Mouse (Mus musculus): ENCODE measurements at regions not wholly inside any gene's neighbourhood (a gene's known extent, or its start where the extent isn't known, plus 50 kb on each side); places are given as distances from the start of the nearest gene placed in this dataset.
"Not testable (repeated sequence)": the region's sequence is repeated elsewhere in the genome, so short reads cannot be mapped to it uniquely, and the experiment has no call there.

DNA sequence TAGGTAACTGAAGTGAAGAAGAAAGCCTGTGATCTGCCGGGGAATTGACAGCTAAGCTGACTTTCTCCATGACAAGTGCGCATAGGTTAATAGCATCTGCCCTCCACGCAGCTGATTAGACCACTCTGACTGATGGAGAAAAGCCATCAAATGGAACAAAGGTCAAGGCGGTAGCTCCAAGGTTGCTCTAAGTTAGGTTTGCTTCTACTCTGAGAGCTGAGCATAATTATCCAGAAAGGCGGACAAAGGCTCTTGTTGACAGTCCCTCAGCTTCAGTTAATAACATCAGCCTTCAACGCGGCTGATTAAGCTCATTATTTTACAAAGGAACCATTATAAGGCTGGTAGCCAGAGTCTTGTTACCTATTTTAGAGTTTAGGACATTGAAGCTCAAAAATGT, 54.0 kb upstream of the Enpep start:
- Histone ChIP-seq H3K79me2 (ENCODE audit: inconsistent target) (no peaks in the 10 kb centered on the region), H3K36me3 (ENCODE audit: inconsistent target) (no peaks in the 10 kb centered on the region), H3K27ac (no peak overlapping the region), H3K4me3 (ENCODE audit: inconsistent target) (no peak overlapping the region)
- WGBS (ENCODE audit: missing documents), result 96% methylated on average over 7 of the region's 7 CpGs

DNA sequence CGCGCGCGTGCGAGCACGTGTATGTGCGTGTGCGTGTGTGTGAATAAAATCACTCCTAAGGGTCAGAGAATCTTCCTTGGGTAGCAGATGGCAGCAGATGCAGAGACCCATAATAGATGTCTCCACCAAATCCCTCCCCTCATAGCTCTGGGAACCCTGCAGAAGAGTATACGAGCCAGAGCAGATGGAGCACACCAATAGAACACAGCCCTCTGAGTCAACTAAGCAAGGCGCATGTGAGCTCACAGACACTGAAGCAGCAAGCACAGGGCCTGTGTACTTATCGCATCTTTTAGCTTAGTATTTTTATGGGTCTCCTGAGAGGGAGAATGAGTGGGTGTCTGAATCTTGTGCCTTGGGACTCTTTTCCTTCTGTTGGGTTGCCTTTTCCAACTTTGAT, 58.0 kb upstream of the Enpep start:
- Histone ChIP-seq H3K27ac (no peak overlapping the region), H3K36me3 (ENCODE audit: inconsistent target) (no peaks in the 10 kb centered on the region), H3K4me3 (ENCODE audit: inconsistent target) (no peak overlapping the region), H3K79me2 (ENCODE audit: inconsistent target) (no peaks in the 10 kb centered on the region)
- 97% methylated on average over 7 of the region's 11 CpGs for WGBS (ENCODE audit: missing documents)

DNA sequence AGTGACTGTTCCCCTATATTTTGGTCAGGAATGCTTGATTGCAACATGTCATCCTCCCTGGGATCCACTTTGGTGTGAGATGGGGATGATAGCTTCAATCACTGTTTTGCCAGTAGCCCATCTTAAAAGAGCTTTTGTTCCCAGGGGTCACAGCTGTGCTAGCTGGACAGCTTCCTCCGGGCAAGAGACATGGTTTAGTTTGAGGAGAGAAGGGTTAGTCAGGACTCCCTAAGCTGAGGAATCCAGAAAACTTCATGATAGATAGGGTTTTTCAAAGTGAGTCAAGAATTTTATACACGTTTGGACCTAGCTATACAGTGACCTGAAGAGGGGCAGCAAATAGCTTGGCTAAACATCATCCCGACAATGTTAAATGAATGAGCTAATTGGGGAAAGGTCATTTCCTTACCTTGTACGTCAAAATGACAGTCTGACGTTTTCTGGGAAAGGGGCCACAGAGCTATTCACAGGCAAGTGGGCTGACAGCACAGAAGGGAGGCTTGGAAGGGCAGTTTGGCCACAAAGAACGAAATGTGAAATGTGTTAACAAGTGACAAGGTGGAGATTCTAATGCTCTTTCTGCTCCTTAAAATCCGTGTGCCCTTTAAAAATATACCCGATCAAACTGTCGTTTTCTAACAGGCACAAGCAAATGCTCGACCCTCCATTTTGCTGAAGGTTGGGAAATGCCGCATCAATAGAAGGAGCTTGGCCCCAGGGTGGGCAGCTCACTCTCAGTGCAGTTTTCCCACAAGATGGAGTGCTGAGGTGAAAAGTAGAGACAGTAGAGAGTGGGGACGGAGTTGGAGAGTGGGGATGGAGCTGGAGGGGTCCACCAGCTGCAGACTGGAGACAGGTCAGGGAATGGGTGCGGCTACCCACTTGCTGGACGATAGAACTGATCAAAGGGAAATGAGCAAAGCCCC, 59.6 kb upstream of the Enpep start:
- Histone ChIP-seq H3K36me3 (ENCODE audit: inconsistent target) (no peaks in the 10 kb centered on the region), H3K27ac (no peak overlapping the region), H3K79me2 (ENCODE audit: inconsistent target) (no peaks in the 10 kb centered on the region), H3K4me3 (ENCODE audit: inconsistent target) (no peak overlapping the region)
- 58% methylated on average over 14 of the region's 14 CpGs for WGBS (ENCODE audit: missing documents)

DNA sequence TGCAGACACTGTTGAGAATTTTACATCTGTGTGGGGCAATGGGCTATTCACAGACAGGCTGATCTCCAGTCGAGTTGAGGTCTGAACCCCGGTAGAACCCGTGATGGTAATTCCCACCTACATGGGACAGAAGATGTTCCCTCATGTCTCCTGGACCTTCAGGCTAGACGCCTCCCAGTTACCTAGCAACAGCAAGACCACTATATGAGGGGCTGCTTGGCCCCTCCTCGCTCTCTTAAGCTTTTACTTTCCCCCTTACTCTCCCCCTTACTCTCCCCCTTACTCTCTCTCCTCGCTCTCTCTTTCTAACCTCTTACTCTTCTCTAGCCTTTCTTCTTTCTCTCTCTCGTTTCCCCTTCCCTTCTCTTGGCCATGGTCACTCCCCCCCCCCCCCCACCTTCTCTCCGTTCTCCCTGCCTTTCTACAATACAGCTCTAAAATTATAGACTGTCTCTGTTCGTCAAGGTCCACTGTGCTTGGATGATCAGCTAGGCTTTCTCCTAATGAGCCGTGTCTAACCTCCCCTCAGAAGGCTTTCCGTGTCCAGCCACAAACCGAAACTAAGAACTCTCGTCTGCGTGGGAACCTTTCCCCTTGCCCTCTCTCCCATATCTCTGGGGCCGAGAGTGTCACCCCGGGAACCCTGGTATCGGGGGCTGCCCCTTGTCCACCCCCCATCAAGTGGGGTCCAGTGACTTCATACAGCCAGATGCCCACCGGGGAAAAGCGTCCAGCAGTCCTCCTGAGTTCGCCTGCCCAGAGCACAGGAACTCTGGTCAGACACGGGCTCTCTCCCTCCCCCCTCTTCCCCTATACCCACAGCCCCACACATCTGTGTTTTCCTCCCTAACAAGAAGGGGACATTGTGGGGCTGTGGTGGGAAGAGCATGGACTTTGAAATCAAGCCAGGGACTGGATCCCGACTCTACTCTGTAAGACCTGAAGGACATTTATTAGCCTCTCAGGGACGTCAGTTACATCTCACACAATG, 60.6 kb upstream of the Enpep start:
- Histone ChIP-seq H3K4me3 (ENCODE audit: inconsistent target) (no peak overlapping the region; the same call in 1 of the 2 replicates), H3K36me3 (ENCODE audit: inconsistent target) (no peaks in the 10 kb centered on the region), H3K27ac (no peak overlapping the region), H3K79me2 (ENCODE audit: inconsistent target) (no peaks in the 10 kb centered on the region)
- WGBS (ENCODE audit: missing documents), result 82% methylated on average over 12 of the region's 23 CpGs

DNA sequence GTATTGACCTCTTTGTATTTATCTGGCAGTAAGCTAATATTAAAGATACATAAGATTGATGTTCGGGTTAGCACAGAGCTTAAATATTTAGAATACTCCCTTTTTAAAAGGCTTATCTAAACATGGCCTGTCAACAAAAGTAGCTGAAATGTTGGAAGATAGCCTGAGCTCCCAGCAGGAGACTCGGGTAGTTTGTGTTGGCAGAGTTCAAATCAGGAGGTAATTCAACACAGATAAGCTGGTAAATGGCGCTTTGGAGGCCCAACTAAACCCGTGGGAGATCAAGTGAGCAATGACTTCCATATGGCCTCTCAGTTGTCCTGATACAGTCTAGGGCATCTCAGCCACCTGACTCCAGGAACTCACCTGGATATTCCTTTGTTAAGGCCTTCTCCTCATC, 65.0 kb upstream of the Enpep start:
- 87% methylated on average over 4 of the region's 4 CpGs for WGBS (ENCODE audit: missing documents)

DNA sequence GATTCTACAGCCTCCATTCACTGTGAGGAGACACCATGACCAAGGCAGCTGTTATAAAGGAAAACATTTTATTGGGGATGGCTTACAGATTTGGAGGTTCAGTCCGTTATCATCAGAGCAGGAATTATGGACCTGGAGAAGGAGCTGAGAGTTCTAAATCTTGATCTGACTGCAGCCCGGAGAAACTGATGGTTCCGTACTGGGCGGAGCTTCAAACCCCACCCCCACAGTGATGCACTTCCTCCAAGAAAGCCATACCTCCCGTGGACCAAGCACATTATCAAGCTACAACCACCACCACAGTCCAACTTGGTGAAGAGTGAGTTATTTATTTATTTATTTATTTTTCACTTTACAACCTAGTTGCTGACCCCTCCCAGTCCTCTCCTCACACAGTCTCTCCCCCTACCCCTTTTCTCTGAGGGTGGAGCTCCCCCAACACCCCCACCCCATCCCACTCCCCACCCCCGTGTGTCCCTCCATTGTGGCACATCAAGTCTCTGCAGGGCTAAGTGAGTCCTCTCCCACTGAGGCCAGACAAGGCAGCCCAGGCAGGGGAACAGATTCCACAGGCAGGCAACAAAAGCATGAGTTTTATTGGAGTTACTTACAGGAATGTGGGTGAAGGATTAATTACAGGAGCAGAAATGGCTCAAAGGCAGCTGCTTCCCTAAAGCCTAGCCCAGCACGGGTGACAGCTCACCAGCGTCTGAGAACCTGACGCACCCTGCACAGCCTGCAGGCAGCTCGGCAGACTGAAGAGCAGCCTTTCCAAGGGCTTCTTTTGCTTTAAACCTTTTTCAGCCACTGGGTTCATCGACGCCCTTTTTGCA, 67.8 kb upstream of the Enpep start:
- H3K27ac ChIP-seq, result no peak overlapping the region
- 97% methylated on average over 11 of the region's 12 CpGs for WGBS (ENCODE audit: missing documents)
- no peak overlapping the region for H3K4me3 ChIP-seq (ENCODE audit: inconsistent target)
- no peaks in the 10 kb centered on the region for H3K79me2 ChIP-seq (ENCODE audit: inconsistent target)
- H3K36me3 ChIP-seq (ENCODE audit: inconsistent target), result no peaks in the 10 kb centered on the region

More for the DNA sequence above, 65.0 kb upstream of the Enpep start:
- Histone ChIP-seq H3K4me3 (ENCODE audit: inconsistent target) (no peak overlapping the region), H3K79me2 (ENCODE audit: inconsistent target) (no peaks in the 10 kb centered on the region), H3K27ac (no peak overlapping the region), H3K36me3 (ENCODE audit: inconsistent target) (no peaks in the 10 kb centered on the region)

DNA sequence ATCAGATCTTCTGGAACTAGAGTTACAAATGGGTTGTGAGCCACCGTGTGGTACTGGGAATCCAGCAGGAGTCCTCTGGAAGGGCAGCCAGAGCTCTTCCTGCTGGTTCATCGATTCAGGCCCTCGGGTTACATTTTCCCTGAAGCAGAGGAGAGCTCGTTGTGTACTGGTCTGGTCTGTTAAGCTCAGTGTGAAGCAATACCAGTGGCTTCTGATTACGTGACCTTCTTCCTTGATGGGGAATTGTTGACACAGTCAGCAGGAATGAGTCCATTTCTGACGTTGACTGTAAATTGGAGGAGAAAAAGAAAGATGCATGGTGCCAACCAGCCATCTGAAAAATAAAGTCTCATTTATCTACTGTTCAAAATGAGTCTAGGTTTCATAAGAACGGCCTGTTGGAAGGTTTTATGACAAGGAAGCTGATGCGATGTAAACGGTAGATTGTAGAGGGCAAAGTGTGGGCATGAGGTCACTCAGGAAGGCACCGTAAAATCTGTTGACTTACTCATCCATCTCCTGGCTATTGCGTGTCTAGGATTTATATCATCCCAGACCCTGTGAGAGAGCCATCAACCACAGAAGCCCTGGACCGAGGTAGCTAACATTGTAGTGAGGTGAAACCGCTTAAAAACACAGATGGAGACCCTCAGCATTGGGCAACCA, 79.0 kb upstream of the Enpep start:
- no peaks in the 10 kb centered on the region for H3K79me2 ChIP-seq (ENCODE audit: inconsistent target)
- 91% methylated on average over 13 of the region's 13 CpGs for WGBS (ENCODE audit: missing documents)

DNA sequence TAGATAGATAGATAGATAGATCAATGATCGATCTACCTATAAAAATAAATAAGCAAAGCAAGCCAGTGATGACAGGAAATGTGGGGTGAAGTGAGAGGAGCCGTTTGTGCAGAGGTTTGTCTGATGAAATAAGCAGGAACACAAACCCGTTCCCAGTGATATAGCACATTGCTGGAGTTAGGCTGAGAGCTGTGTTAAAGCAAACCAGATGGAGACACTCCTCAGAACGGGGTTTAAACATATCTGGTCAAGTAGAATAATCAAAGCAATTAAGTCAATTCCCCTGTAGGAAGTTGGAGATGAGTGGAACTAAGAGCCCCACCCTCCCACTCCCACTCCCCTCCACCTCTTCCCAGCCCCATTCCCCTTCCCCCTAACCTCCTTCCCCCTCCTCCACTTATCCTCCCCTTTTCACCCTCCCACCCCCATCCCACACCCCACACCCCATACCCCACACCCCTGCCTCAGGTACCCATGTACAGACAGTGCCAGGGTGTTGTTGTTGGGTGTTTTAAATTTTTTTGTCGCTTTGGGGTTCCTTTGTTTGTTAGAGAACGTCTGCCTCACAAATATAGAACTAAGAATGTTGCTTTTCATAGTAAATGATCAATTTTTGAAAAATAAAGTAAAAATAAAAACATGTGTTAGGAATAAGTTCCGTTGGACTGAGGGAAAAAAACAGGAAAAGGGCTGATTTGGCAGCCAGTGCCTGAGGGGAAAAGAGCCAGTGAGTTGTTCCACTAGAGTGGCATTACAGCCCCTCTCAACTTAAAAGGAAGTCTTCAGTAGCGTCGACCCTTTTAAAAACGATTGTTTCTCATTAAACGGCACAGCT, 79.8 kb upstream of the Enpep start:
- 83% methylated on average over 11 of the region's 11 CpGs for WGBS (ENCODE audit: missing documents)
- no peak overlapping the region for H3K27ac ChIP-seq
- no peaks in the 10 kb centered on the region for H3K36me3 ChIP-seq (ENCODE audit: inconsistent target)
- no peaks in the 10 kb centered on the region for H3K79me2 ChIP-seq (ENCODE audit: inconsistent target)
- no peak overlapping the region for H3K4me3 ChIP-seq (ENCODE audit: inconsistent target)

More for the DNA sequence above, 79.0 kb upstream of the Enpep start:
- H3K27ac ChIP-seq, result no peak overlapping the region
- H3K36me3 ChIP-seq (ENCODE audit: inconsistent target), result no peaks in the 10 kb centered on the region
- no peak overlapping the region for H3K4me3 ChIP-seq (ENCODE audit: inconsistent target)

DNA sequence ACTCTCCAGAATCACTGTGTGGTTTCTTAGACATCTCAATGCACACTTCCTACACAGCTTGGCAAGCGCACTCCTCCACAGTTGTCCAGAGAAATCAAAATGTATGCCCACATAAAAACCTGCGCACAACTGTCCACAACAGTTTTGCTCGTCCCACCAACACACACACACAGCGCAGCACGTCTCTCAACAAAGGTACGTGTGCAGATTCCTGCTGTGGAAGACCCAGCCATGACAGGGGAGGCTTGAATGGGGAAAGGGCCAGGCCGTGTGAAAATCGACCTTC, 80.4 kb upstream of the Enpep start:
- Histone ChIP-seq H3K27ac (no peak overlapping the region), H3K4me3 (ENCODE audit: inconsistent target) (no peak overlapping the region), H3K36me3 (ENCODE audit: inconsistent target) (no peaks in the 10 kb centered on the region), H3K79me2 (ENCODE audit: inconsistent target) (no peaks in the 10 kb centered on the region)
- WGBS (ENCODE audit: missing documents), result 95% methylated on average over 8 of the region's 8 CpGs

DNA sequence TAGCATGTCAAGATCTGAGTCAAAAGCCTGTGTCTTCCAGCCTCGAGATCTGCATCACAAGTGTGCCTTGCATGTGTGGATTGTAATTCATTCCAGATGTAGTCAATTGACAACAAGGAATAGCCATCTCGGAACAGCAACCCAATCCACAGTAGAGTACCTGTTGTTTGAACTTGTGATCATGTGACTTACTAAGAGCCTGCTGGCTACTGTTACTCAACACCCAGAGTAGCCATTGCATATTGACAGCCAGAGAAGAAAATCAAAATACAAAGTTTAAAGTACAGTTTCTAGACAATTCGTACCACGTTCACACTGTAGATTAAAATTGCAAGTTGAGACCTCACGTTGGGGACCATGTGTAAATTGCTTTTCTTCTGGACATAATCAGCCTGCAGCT, 83.1 kb upstream of the Enpep start:
- no peaks in the 10 kb centered on the region for H3K79me2 ChIP-seq (ENCODE audit: inconsistent target)

DNA sequence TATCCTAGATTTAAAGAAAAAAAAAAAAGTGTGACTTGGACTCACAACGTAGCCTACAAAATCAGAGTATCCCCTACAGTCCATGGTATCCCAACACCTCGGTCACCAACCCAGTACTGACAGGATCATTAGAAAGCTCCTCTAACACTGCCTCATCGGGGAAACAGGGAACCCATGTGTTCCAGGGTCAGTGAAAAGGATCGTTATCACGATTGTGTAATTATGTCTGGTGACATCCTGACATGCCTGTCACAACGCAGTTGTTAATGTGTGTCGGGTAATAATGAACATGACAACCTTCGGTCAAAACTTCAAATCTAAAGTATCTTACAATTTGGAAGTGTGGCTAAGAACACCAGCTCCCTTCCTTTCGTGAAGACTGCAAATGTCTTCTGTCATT, 83.8 kb upstream of the Enpep start:
- WGBS (ENCODE audit: missing documents), result 82% methylated on average over 9 of the region's 9 CpGs
- H3K79me2 ChIP-seq (ENCODE audit: inconsistent target), result no peaks in the 10 kb centered on the region
- H3K36me3 ChIP-seq (ENCODE audit: inconsistent target), result no peaks in the 10 kb centered on the region
- no peak overlapping the region for H3K4me3 ChIP-seq (ENCODE audit: inconsistent target)
- H3K27ac ChIP-seq, result no peak overlapping the region

More for the DNA sequence above, 83.1 kb upstream of the Enpep start:
- whole genome bisulfite sequencing (ENCODE audit: missing documents), result 93% methylated on average over 5 of the region's 5 CpGs
- Histone ChIP-seq H3K4me3 (ENCODE audit: inconsistent target) (no peak overlapping the region), H3K27ac (no peak overlapping the region), H3K36me3 (ENCODE audit: inconsistent target) (no peaks in the 10 kb centered on the region)

DNA sequence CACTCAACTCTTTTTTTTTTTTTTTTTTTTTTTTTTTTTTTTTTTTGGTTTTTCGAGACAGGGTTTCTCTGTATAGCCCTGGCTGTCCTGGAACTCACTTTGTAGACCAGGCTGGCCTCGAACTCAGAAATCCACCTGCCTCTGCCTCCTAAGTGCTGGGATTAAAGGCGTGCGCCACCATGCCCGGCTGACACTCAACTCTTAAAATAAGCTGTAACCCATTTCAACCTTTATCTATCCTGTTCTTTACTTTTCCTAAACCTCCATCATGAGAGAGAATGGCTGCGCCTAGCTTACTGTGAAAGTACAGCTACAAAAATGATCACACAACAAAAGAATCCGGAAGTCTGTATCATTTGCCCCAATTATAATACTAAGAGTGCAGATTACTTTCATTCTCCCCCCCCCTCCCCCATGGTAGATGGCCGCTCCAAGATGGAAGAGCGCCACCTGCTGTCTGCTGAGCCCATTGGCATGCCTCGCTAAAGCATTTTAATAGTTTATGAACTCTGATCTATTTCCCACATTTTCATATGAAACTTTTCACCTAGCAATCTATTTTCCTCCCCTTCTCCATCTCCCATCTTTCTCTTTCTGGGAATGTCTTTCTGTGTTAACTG, 89.2 kb upstream of the Enpep start:
- not testable (repeated sequence) for H3K79me2 ChIP-seq (ENCODE audit: inconsistent target); H3K36me3 ChIP-seq (ENCODE audit: inconsistent target); H3K4me3 ChIP-seq (ENCODE audit: inconsistent target); H3K27ac ChIP-seq
- WGBS (ENCODE audit: missing documents), result 56% methylated on average over 8 of the region's 10 CpGs

DNA sequence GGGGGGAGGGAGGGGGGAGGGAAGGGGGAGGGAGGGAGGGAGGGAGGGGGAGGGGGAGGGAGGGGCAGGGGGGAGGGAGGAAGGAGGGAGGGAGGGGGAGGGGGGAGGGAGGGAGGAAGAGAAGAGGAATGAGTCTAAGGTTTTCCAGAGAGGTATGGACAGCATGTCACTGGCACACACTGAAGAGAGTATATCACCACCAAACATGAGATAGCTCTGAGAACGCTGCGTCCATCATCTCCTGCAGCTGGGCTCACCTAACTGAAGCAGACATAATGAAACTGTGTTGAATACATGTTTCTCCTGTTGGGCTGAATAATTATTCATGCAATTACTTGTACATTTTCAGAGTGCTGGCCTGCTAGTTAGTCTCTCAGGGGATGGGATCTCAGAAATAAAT, 96.2 kb upstream of the Enpep start:
- WGBS (ENCODE audit: missing documents), result 100% methylated on average over 2 of the region's 2 CpGs

More for the DNA sequence above, 96.2 kb upstream of the Enpep start:
- Histone ChIP-seq H3K27ac (peak overlapping the region; percentile 51), H3K36me3 (ENCODE audit: inconsistent target) (no peaks in the 10 kb centered on the region), H3K79me2 (ENCODE audit: inconsistent target) (no peaks in the 10 kb centered on the region), H3K4me3 (ENCODE audit: inconsistent target) (no peak overlapping the region)
